Mouse (Mus musculus) kidney, postnatal 0 days (tissue): Measurements from ENCODE around the gene Abcc5. TPM values are rescaled to one million over a fixed set of nuclear protein-coding genes. Genes with fewer than 3 reads are reported as not detected.

Experiments
- ATAC-seq: fragments of 200-750 bp; cut with Nextera tagmentation; replicated peaks from 2 replicates; pipeline ENCODE4 v1.8.0; 2017; ENCODE audit warnings: low read depth, moderate number of reproducible peaks, moderate TSS enrichment, moderate library complexity; ENCODE audit not compliant: low FRiP score
- DNase-seq: peaks from one replicate; pipeline ENCODE4 v3.0.0-alpha.2; 2016; ENCODE audit warnings: low spot score
- H3K27ac ChIP-seq: fragments of 300-500 bp; sonication (generic); 2 replicates; pipeline ENCODE4 v1.5.1; 2014; ENCODE audit warnings: mild to moderate bottlenecking
- H3K27me3 ChIP-seq: fragments of 300-500 bp; sonication (generic); 2 replicates; pipeline ENCODE4 v1.6.1; 2014; ENCODE audit warnings: low read length, mixed read lengths; ENCODE audit not compliant: insufficient read depth
- H3K36me3 ChIP-seq: fragments of 300-500 bp; sonication (generic); 2 replicates; pipeline ENCODE4 v1.6.1; 2014; ENCODE audit warnings: low read length, mixed read lengths; ENCODE audit not compliant: insufficient read depth
- H3K4me1 ChIP-seq: fragments of 300-500 bp; sonication (generic); replicated peaks from 2 replicates; pipeline ENCODE4 v1.6.1; 2014; ENCODE audit warnings: antibody characterized with exemption, low read length, mixed read lengths; ENCODE audit not compliant: insufficient read depth
- H3K4me2 ChIP-seq: fragments of 300-500 bp; sonication (generic); 2 replicates; pipeline ENCODE4 v1.6.1; 2014; ENCODE audit warnings: mild to moderate bottlenecking, low read length, moderate library complexity, mixed read lengths
- H3K4me3 ChIP-seq: fragments of 300-500 bp; sonication (generic); replicated peaks from 2 replicates; pipeline ENCODE4 v1.5.1; 2014; ENCODE audit warnings: low read depth, low read length
- H3K9ac ChIP-seq: fragments of 300-500 bp; sonication (generic); 2 replicates; pipeline ENCODE4 v1.6.1; 2014; ENCODE audit warnings: low read depth, low read length
- H3K9me3 ChIP-seq: fragments of 300-500 bp; sonication (generic); replicated peaks from 2 replicates; pipeline ENCODE4 v1.6.1; 2016; ENCODE audit warnings: low read length, inconsistent platforms, mixed read lengths
- CTCF ChIP-seq: IDR thresholded peaks from 2 replicates; pipeline ENCODE4 v1.5.1; 2016; ENCODE audit warnings: antibody characterized with exemption, low read depth, mild to moderate bottlenecking, moderate library complexity
- WGBS: fragments of 180-500 bp; shearing (Covaris S2); extraction: QIAGEN DNeasy Blood & Tissue Kit; methylation state at CpG from one replicate; pipeline ENCODE4 v1.1.7; 2014; 5-methylcytosine and 5-hydroxymethylcytosine counted together
- polyA plus RNA-seq: library from polyadenylated mRNA; unstranded; fragments of >200 nt; fragmentation: Nextera tagmentation; extraction: Ambion mirVana; gene quantifications from 2 replicates; pipeline ENCODE4 v1.2.1, GENCODE M21; 2015

Abcc5 gene
- polyA plus RNA-seq, 1 experiment from 2014 or later = 35.7 TPM

DNA sequence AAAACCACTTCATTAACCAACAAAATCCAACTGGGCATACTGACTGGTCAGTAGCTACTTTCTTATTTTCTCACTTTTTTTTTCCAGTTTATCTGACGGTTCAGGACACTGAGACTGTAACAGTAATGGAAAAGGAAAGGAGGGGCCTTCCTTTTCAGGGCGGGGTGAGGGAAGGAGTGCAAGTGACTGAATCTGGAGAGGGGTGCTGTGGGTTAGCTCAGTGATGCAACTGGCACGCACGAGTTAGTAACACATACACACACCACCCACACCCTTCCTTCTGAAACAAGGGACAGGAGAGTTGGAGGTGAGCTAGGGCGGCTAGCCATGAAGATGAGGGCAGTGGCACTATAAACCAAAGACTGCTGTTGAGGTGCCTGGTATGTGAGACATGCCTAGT is 102.3 kb downstream of the Abcc5 start:
- ATAC-seq (no peak; the same call in 1 of the 2 replicates), DNase-seq (no peak)
- no peaks in the 10 kb centered on the region for H3K27me3 ChIP-seq
- H3K9me3 ChIP-seq = no peaks in the 10 kb centered on the region
- WGBS = 67% methylated on average over 5 of the region's 5 CpGs
- no peaks in the 10 kb centered on the region for H3K4me1 ChIP-seq
- H3K9ac ChIP-seq = no peak overlapping the region
- no peak overlapping the region for H3K4me3 ChIP-seq
- no peak overlapping the region for H3K27ac ChIP-seq
- H3K36me3 ChIP-seq = no peaks in the 10 kb centered on the region
- H3K4me2 ChIP-seq = no peak overlapping the region
- TF ChIP-seq CTCF = no peak

DNA sequence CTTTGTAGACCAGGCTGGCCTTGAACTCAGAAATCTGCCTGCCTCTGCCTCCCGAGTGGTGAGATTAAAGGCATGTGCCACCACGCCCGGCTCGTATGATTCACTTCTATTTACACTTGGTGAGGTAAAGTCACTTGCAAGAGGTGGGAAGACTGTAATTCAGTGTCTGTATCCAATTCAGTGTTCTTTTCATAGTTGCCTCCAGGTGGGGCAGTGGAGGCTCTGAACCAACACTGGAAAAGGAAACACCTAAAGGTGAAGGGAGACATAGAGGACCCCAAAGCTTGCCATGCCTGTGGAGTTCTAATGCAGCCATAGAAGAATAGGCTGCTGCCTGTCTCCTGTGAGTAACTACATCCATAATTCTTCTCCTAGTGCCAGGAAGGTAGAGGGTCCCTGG is 103.9 kb downstream of the Abcc5 start:
- WGBS = 84% methylated on average over 4 of the region's 4 CpGs
- Histone ChIP-seq H3K4me1 (no peaks in the 10 kb centered on the region), H3K36me3 (no peaks in the 10 kb centered on the region), H3K9me3 (no peaks in the 10 kb centered on the region), H3K4me3 (no peak overlapping the region), H3K27me3 (no peaks in the 10 kb centered on the region), H3K9ac (no peak overlapping the region), H3K4me2 (no peak overlapping the region), H3K27ac (no peak overlapping the region)
- ATAC-seq (no peak), DNase-seq (no peak)
- TF ChIP-seq CTCF = peak; percentile 40; the same call in 1 of the 2 replicates

DNA sequence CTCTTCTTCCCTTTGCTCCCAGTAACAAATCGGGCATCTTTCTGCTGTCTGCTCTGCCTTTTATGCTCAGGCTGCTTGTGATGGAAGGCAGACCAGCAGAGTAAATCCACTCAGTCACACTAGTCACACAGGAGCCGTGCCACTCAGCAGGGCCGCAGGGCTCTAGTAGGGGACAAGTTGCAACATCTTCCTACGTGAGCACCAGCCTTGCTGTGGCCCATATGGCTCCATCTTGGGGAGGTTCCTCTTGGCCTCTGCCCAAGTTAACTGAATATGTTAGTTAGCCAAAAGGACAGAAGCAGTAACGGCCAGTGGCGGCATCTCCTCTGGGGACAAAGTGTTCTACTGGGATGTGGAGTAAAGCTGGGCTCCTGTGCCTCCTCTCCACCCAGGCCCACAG is 109.4 kb downstream of the Abcc5 start:
- no peaks in the 10 kb centered on the region for H3K36me3 ChIP-seq
- TF ChIP-seq CTCF = no peak
- ATAC-seq (no peak), DNase-seq (no peak)
- no peaks in the 10 kb centered on the region for H3K4me1 ChIP-seq
- no peak overlapping the region for H3K9ac ChIP-seq
- 80% methylated on average over 6 of the region's 6 CpGs for WGBS
- H3K4me3 ChIP-seq = no peak overlapping the region
- H3K4me2 ChIP-seq = no peak overlapping the region
- no peaks in the 10 kb centered on the region for H3K27me3 ChIP-seq
- H3K9me3 ChIP-seq = no peaks in the 10 kb centered on the region
- H3K27ac ChIP-seq = no peak overlapping the region

DNA sequence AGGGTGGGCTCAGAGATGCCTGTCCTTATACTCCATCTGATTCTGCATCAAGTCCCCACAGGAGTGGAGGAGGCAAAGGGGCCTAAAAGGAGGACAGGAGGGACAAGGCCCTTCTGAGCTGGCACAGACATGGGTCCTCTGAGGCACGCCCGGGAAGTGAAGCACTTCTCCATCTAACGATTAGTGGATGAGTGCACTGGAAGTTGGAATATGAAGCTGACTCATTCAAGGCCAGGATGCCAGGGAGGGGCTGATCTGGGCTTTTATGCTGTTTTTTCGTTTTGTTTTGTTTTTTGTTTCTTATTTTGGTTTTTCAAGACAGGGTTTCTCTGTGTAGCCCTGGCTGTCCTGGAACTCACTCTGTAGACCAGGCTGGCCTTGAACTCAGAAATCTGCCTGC is 110.9 kb downstream of the Abcc5 start:
- Histone ChIP-seq H3K4me2 (no peak overlapping the region), H3K9me3 (no peaks in the 10 kb centered on the region), H3K36me3 (no peaks in the 10 kb centered on the region), H3K27me3 (no peaks in the 10 kb centered on the region), H3K9ac (no peak overlapping the region), H3K27ac (no peak overlapping the region), H3K4me3 (no peak overlapping the region), H3K4me1 (no peaks in the 10 kb centered on the region)
- DNase-seq = no peak
- ATAC-seq = no peak
- WGBS = 80% methylated on average over 4 of the region's 4 CpGs
- TF ChIP-seq CTCF = no peak

DNA sequence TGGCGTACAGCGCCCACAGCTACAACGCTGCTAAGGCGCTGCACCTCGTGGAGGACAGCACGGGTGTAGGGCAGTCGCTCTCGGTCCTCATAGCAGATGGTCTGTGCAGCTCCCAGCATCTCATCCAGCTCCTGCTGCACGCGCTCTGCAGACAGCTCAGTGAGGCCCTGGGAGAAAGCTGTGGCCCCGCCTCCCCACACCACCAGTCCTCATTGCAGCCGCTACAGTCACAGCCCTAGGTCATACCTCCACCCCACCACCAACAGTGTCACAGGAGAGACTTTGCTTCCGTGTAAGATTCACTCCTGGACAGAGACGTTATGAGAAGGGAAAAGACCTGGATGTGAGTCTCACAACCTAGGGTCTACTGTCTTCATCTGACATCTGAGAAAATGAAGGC is 113.9 kb downstream of the Abcc5 start:
- H3K4me2 ChIP-seq = no peak overlapping the region
- H3K27me3 ChIP-seq = no peaks in the 10 kb centered on the region
- H3K9ac ChIP-seq = no peak overlapping the region
- H3K36me3 ChIP-seq = no peaks in the 10 kb centered on the region
- no peaks in the 10 kb centered on the region for H3K9me3 ChIP-seq
- WGBS = 59% methylated on average over 14 of the region's 14 CpGs
- DNase-seq = no peak
- H3K27ac ChIP-seq = no peak overlapping the region
- ATAC-seq = 0 out of 2 replicates have a peak, but pooled peaks have one; percentile 25
- no peak for TF ChIP-seq CTCF
- no peaks in the 10 kb centered on the region for H3K4me1 ChIP-seq
- no peak overlapping the region for H3K4me3 ChIP-seq

DNA sequence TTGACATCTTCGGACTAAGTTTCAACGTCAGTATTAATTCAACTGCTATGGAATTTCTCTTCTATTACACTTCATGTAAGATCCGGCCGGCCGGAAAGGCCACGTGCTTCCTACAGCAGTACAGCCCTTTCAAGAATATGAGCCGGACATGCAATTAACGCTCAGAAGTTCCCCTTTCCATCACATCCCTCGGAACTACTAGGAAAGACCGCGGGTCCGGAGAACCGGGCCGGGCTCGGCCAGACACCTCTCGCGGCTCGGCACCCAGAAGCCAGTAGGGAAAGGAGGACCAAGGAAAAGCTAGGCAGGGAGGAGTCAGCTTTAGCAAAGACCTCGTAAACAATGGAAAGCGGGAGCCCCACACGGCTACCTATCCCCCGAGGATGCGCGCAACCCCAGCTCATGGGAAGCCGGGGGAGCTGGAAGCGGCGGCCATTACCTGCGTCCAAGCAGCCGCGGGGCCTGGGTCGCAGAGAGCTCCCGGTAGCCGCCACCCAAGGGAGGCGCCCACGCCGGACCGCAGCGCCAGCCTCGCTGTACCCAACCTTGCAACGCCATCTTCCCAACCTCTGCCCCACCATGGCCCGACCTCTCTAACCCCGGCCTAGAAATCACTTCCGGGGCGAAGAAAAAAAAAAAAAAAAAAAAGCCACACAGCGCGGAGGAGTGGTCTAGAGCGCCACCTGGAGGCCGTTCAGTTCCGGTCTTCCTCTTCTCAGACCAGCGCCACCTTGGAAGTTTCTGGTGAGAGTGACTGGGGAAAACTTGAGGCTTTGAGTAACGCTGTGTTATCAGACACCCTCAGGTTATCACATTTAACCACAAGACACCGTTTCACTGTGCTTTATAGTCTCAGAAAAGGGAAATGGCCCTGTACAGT is 124.2 kb downstream of the Abcc5 start, which contains the start of gene Parl:
Gene Parl (minus strand): TSS at position 618 of the 880 bp plus-strand sequence.
- under 1% methylated on average over 52 of the region's 52 CpGs for WGBS
- H3K4me3 ChIP-seq = peak within 1 kb of the TSS; percentile 93
- H3K4me2 ChIP-seq = peak within 1 kb of the TSS; percentile 70
- H3K4me1 ChIP-seq = peaks cover 9% of the 10 kb centered on the region
- no peaks in the 10 kb centered on the region for H3K27me3 ChIP-seq
- peak within 1 kb of the TSS; percentile 76 for H3K9ac ChIP-seq
- DNase-seq (peak; percentile 93), ATAC-seq (peak; percentile 89)
- peak within 1 kb of the TSS; percentile 86 for H3K27ac ChIP-seq
- TF ChIP-seq CTCF = peak; percentile 98
- H3K9me3 ChIP-seq = no peaks in the 10 kb centered on the region
- peaks cover 5% of the 10 kb centered on the region; the same call in 1 of the 2 replicates for H3K36me3 ChIP-seq
